Mouse (Mus musculus): Measurements from ENCODE around the gene Vwa7.

- no peak for TF ChIP-seq CTCF (IDR thresholded peaks at IDR 0.05; ENCODE audit: low read depth, low read length)
- no peak for TF ChIP-seq POLR2AphosphoS5 (IDR thresholded peaks at IDR 0.05; ENCODE audit: insufficient replicate concordance, low read depth, low read length)
Observed at GRCm38 (mm10) chr17:35001452-35002152, 14.8 kb upstream of the Vwa7 start.
